Mouse (Mus musculus): Measurements from ENCODE around the gene Wbp2. TPM values are rescaled to one million over a fixed set of nuclear protein-coding genes. Genes with fewer than 3 reads are reported as not detected.

The Wbp2 gene
- polyA plus RNA-seq, 1 experiment from 2014 or later: 121 TPM

DNA sequence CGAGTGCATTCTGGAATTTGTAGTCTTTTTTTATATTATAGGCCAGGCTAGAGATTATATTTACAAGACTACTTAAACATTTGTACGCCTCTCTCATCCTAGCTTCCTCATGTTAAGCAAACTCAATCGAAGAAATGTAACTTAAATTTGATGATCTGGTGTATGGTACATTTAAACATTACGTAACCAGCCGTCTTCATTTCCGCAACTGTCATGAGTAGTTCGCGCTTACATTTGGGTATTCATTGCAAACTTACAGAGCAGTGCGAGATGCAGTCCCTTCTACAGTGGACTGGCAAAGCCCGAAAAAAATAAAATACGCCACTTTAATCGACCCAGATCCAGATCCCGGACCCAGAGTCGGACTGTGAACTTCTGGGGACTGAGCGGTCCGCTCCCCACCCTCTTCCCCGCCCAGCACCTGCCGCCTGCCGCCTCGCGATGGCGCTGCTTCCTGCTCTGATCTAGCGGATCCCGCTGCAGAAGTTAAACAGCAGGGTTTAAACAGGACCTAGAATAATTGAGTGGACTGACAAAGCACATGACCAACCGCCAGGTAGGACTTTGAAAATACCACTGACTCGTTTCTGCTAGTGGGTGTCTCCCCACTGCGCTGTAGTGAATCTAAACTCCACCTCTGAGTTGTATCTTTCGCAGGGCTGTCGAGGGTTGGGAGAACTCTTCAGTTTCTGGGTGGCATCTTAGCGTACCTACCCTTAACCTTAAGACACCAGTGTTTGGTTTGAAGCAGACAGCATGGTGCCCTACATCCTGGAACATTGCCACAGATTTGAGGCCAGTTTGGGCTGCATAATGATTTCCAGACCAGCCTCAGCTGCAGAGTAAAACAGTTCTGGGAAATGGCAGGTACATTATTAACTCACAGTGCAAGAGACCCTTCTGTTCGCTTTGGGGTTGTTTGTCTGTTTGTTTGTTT, 667 bp upstream of the Wbp2 start:
- H3K27me3 ChIP-seq: no peaks in the 10 kb centered on the region
- H3K4me2 ChIP-seq: peak overlapping the region; percentile 68
- peaks cover 21% of the 10 kb centered on the region for H3K4me1 ChIP-seq (replicated peaks)
- H3K27ac ChIP-seq: peak overlapping the region; percentile 86
- no peaks in the 10 kb centered on the region for H3K9me3 ChIP-seq (replicated peaks)
- peak overlapping the region; percentile 59 for H3K9ac ChIP-seq
- 3% methylated on average over 31 of the region's 31 CpGs for WGBS
- peaks cover 21% of the 10 kb centered on the region for H3K36me3 ChIP-seq
- peak; percentile 78 for ATAC-seq (replicated peaks; ENCODE audit: insufficient number of reproducible peaks, insufficient read depth, low FRiP score, low read depth)
- H3K4me3 ChIP-seq: peak overlapping the region; percentile 62

DNA sequence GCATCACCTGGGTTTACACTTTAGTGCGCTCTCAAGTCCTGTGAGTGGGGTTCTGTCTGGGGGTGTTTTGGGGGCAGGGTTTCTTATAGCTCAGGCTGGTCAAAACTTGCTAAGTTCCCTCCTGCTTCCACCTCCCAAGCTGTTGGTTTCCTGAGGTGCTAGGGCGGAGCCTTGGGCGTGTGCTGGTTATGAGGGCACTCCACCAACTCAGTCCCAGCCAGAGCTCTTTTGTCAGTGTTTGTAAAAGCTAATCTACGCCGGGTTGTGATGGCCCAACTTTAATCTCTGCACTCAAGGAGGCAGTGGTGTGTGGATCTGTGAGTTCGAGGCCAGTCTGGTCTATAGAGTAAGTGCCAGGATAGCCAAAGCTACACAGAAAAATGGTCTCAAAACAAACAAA, 2.6 kb downstream of the Wbp2 start:
- H3K4me1 ChIP-seq (replicated peaks): peaks cover 21% of the 10 kb centered on the region
- peak overlapping the region; percentile 15; the same call in 1 of the 2 replicates for H3K9ac ChIP-seq
- no peak overlapping the region for H3K27ac ChIP-seq
- no peak for ATAC-seq (replicated peaks; ENCODE audit: insufficient number of reproducible peaks, insufficient read depth, low FRiP score, low read depth)
- no peaks in the 10 kb centered on the region for H3K9me3 ChIP-seq (replicated peaks)
- no peak overlapping the region for H3K4me3 ChIP-seq
- H3K4me2 ChIP-seq: no peak overlapping the region
- peaks cover 52% of the 10 kb centered on the region for H3K36me3 ChIP-seq
- 88% methylated on average over 6 of the region's 6 CpGs for WGBS
- no peaks in the 10 kb centered on the region for H3K27me3 ChIP-seq

DNA sequence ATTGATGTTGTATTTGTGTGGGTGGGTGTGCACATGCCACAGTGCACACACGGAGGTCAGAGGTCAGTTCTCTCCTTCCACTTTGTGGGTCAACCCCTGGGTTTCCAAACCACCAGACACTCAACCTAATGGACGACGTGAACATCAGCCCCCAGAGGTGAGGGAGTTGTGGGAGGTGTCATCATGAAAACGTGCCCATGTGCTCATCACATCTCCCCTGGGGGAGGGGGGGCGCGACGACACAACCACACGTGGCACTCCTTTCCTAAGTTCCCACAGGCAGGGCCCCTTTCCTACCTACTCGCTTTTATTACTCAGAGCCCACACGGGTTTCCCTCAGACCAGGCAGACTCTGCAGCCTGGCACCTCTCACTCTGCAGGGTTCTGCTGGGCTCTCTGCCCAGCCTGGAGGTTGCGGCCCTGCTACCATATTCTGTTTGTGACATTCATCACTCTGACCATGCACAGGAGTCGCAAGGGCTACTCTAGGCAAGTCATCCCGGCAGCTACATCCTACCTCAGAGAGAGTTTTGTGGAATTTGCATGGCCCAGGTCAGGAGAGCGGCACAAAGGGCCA, 3.6 kb downstream of the Wbp2 start:
- no peak for ATAC-seq (replicated peaks; ENCODE audit: insufficient number of reproducible peaks, insufficient read depth, low FRiP score, low read depth)
- peaks cover 52% of the 10 kb centered on the region for H3K36me3 ChIP-seq
- 90% methylated on average over 14 of the region's 14 CpGs for WGBS

DNA sequence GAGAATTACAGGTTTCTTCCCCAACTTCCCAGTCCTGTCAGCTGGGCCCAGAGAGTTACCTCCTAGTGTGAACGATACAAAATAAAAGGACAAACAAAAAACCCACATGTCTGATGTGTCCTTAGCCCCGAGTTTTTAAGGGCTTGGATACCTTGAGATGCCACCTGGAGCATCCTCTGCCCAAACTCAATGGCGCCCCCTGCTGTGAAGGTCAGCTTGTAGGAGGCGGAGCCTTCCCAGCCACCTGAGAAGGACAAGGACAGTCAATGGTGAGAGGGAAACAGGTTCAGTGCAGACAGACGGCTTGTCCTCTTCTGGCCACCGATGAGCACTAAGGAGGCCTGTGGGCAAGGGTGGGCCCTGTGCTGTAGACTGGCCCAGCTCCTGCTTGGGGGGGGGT, 5.7 kb downstream of the Wbp2 start:
- peaks cover 52% of the 10 kb centered on the region for H3K36me3 ChIP-seq
- no peak overlapping the region for H3K4me3 ChIP-seq
- H3K27ac ChIP-seq: no peak overlapping the region
- ATAC-seq (replicated peaks; ENCODE audit: insufficient number of reproducible peaks, insufficient read depth, low FRiP score, low read depth): no peak
- no peak overlapping the region for H3K9ac ChIP-seq
- WGBS: 69% methylated on average over 6 of the region's 6 CpGs
- peaks cover 35% of the 10 kb centered on the region for H3K4me1 ChIP-seq (replicated peaks)
- no peaks in the 10 kb centered on the region for H3K27me3 ChIP-seq
- no peak overlapping the region for H3K4me2 ChIP-seq
- no peaks in the 10 kb centered on the region for H3K9me3 ChIP-seq (replicated peaks)

More for the DNA sequence above, 3.6 kb downstream of the Wbp2 start:
- Histone ChIP-seq H3K4me1 (replicated peaks) (peaks cover 24% of the 10 kb centered on the region), H3K9me3 (replicated peaks) (no peaks in the 10 kb centered on the region), H3K9ac (no peak overlapping the region), H3K4me3 (no peak overlapping the region), H3K27ac (no peak overlapping the region), H3K4me2 (no peak overlapping the region), H3K27me3 (no peaks in the 10 kb centered on the region)

DNA sequence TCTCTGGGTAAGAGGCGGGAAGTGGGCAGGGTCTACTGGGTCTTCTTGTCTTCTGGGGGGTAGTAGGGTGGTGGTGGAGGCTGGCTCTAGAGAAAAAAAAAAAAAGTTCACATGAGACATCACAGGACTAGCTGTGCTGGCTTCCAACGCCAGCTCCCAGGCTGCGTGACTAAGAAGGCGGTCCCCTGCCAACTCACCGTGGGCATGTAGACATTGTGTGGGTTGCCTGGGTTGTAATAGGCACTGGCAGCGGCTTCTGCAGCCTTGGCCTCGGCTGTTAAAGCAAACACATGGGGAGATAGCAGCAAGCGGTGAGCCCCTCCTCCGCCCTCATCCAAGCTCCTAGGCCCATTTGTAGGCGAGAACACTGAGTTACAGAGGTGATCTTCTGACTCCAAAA, 7.3 kb downstream of the Wbp2 start:
- no peak for ATAC-seq (replicated peaks; ENCODE audit: insufficient number of reproducible peaks, insufficient read depth, low FRiP score, low read depth)
- Histone ChIP-seq H3K9me3 (replicated peaks) (no peaks in the 10 kb centered on the region), H3K36me3 (peaks cover 50% of the 10 kb centered on the region), H3K4me2 (no peak overlapping the region), H3K27ac (no peak overlapping the region), H3K4me1 (replicated peaks) (peaks cover 29% of the 10 kb centered on the region), H3K4me3 (no peak overlapping the region), H3K27me3 (no peaks in the 10 kb centered on the region), H3K9ac (no peak overlapping the region)
- 81% methylated on average over 10 of the region's 10 CpGs for WGBS

- no peaks in the 10 kb centered on the region for H3K27me3 ChIP-seq
- ATAC-seq (replicated peaks; ENCODE audit: insufficient number of reproducible peaks, insufficient read depth, low FRiP score, low read depth): no peak
- H3K4me2 ChIP-seq: no peak overlapping the region
- H3K4me1 ChIP-seq (replicated peaks): peaks cover 34% of the 10 kb centered on the region
- 51% methylated on average over 10 of the region's 10 CpGs for WGBS
- no peak overlapping the region for H3K4me3 ChIP-seq
- no peak overlapping the region for H3K27ac ChIP-seq
- peaks cover 43% of the 10 kb centered on the region for H3K36me3 ChIP-seq
- no peak overlapping the region for H3K9ac ChIP-seq
- no peaks in the 10 kb centered on the region for H3K9me3 ChIP-seq (replicated peaks)
Measured at GRCm38 (mm10) chr11:116078676-116079320, 8.0 kb downstream of the Wbp2 start.

- peak overlapping the region; percentile 25 for H3K4me3 ChIP-seq
- H3K9me3 ChIP-seq (replicated peaks): no peaks in the 10 kb centered on the region
- no peaks in the 10 kb centered on the region for H3K27me3 ChIP-seq
- peaks cover 34% of the 10 kb centered on the region for H3K4me1 ChIP-seq (replicated peaks)
- ATAC-seq (replicated peaks; ENCODE audit: insufficient number of reproducible peaks, insufficient read depth, low FRiP score, low read depth): peak; percentile 7; the same call in 1 of the 2 replicates
- H3K27ac ChIP-seq: peak overlapping the region; percentile 49
- no peak overlapping the region for H3K9ac ChIP-seq
- peaks cover 37% of the 10 kb centered on the region for H3K36me3 ChIP-seq
- peak overlapping the region; percentile 50 for H3K4me2 ChIP-seq
- 22% methylated on average over 16 of the region's 16 CpGs for WGBS
Measured at GRCm38 (mm10) chr11:116078221-116078620, 8.6 kb downstream of the Wbp2 start.

DNA sequence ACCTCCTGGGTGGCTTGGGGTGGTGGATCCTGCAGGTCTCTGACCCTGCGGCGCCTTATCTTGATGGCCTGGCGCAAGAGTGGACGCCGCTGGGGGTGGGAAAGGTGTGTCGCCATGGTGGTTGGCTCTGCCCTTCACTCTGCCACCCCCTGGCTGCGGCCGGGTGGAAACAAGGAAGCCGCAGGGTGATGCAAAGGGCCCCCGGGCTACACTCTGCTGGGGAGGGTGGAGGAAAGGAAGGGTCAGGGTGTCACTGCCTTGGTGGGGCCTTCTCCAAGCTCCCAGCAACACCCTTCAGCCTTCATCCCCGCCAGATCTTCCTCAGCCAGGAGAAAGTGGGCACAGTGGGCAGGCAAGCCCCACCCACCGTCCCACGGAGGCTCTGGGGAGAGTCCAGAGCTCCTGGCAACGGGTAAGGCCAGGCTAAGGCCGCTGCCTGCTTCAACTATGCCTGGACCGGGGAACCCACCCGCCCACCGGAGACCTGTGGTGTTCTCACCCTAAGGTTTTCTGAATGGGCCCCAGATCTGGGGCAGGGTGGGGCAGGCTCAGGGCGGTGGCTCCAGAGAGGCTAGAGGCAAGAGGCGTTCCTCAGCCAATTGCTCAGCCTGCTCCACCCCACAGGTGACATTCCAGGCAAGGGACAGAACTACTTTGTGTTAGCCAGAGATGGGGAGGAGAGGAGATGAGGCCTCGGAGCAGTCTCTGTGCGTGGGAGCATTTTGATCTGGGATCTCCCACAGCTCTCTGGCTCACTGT, 9.2 kb downstream of the Wbp2 start, which contains the start of gene Unc13d:
Gene Unc13d, minus strand, starts transcription at position 516 of the 759 bp plus-strand sequence.
- Histone ChIP-seq H3K27ac (peak within 1 kb of the TSS; percentile 49), H3K4me3 (peak within 1 kb of the TSS; percentile 25), H3K9ac (0 out of 2 replicates have a peak within 1 kb of the TSS, but pooled peaks have one; percentile 19), H3K27me3 (no peaks in the 10 kb centered on the region), H3K36me3 (peaks cover 33% of the 10 kb centered on the region), H3K4me1 (replicated peaks) (peaks cover 34% of the 10 kb centered on the region), H3K9me3 (replicated peaks) (no peaks in the 10 kb centered on the region), H3K4me2 (peak within 1 kb of the TSS; percentile 50)
- ATAC-seq (replicated peaks; ENCODE audit: insufficient number of reproducible peaks, insufficient read depth, low FRiP score, low read depth): peak; percentile 43; the same call in 1 of the 2 replicates
- 57% methylated on average over 22 of the region's 22 CpGs for WGBS

- WGBS: 58% methylated on average over 7 of the region's 7 CpGs
- Histone ChIP-seq H3K4me3 (peak overlapping the region; percentile 25), H3K27me3 (no peaks in the 10 kb centered on the region), H3K9me3 (replicated peaks) (no peaks in the 10 kb centered on the region), H3K4me1 (replicated peaks) (peaks cover 34% of the 10 kb centered on the region), H3K9ac (peak overlapping the region; percentile 19; the same call in 1 of the 2 replicates), H3K4me2 (peak overlapping the region; percentile 50; the same call in 1 of the 2 replicates), H3K27ac (peak overlapping the region; percentile 49), H3K36me3 (peaks cover 25% of the 10 kb centered on the region)
- ATAC-seq (replicated peaks; ENCODE audit: insufficient number of reproducible peaks, insufficient read depth, low FRiP score, low read depth): no peak
Measured at GRCm38 (mm10) chr11:116076836-116077235, 10.0 kb downstream of the Wbp2 start.

GRCm38 (mm10) chr11:116076266-116076540, 10.6 kb downstream of the Wbp2 start:
- no peaks in the 10 kb centered on the region for H3K9me3 ChIP-seq (replicated peaks)
- H3K9ac ChIP-seq: no peak overlapping the region
- H3K4me3 ChIP-seq: no peak overlapping the region
- H3K4me1 ChIP-seq (replicated peaks): peaks cover 34% of the 10 kb centered on the region
- H3K27me3 ChIP-seq: no peaks in the 10 kb centered on the region
- no peak for ATAC-seq (replicated peaks; ENCODE audit: insufficient number of reproducible peaks, insufficient read depth, low FRiP score, low read depth)
- WGBS: 60% methylated on average over 7 of the region's 7 CpGs
- no peak overlapping the region for H3K4me2 ChIP-seq
- H3K27ac ChIP-seq: no peak overlapping the region
- H3K36me3 ChIP-seq: peaks cover 19% of the 10 kb centered on the region

Measured in heart, embryonic 15.5 days (tissue).